Mouse (Mus musculus) embryonic stem cell, embryonic (primary cell): ENCODE results near the gene Crnn.

Source experiments
- CTCF ChIA-PET, 4 experiments: fragments of 300-600 bp in 2 of 4; fragments of 350-600 bp in 2 of 4; sonication (Branson Sonifier 250); formaldehyde crosslinking; loops; one replicate each; lab custom pipeline; 2022; ENCODE audit warnings: inconsistent platforms in 2 of 4; lab: Charles Lee
- POLR2A ChIA-PET, 4 experiments: fragments of 300-600 bp in 2 of 4; fragments of 350-600 bp in 2 of 4; sonication (Branson Sonifier 250); formaldehyde crosslinking; loops; one replicate each; lab custom pipeline; 2022; ENCODE audit warnings: antibody characterized with exemption in 4 of 4, inconsistent platforms in 1 of 4; lab: Charles Lee

Crnn gene

DNA sequence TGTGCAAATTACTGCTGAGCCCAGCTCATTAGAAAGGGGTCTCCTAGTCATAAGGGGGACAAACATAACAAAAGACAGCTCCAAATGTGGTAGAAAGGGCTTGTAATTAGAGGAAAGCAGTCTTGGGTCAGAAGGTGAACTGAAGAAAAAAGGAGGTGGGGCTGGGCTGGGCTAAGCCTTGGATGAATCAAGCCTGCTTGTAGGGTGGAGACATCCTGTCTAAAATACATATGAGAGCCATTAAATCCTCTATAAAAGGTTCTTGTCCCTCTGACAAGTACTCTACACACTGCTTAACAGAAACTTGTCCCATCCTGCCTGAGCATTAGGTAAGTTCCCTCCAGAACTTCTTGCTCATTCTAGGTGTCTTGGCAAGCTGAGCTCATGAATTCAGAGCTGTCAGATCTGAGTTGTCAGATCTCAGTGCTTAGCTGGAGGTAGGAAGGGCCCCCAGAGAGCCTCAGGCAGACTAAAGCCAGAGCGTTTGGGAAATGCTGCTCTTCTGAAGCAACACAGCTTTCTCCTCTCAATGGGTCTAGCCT, at the start of gene Crnn:
Gene Crnn (plus strand): TSS at position 278 of the 542 bp plus-strand sequence.
- CTCF ChIA-PET = interaction anchor here in 2 of 4 experiments (0.6 kb wide), 3 partner anchors 25 to 186 kb away, joined by 3 to 9 read pairs (median 3); no protein-coding TSS in a partner anchor
- POLR2A ChIA-PET = no interaction called here

DNA sequence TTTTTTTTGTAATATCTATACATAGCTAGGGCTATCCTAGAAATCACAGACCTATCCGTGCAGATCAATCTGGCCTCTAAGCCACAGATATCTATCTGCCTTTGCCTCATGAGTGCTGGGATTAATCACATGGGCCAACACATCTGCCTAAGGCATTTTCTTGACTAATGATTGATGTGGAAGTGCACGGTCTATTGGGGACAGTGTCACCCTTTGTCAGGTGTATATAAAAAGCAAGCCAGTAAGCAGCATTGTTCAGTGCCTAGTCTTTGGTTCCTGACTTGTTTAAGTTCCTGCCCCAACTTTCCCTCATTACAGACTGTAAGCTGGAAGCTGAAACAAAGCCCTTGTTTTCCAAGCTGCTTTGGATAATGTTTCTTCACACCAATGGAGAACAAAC, 48.1 kb upstream of the Crnn start:
- CTCF ChIA-PET = no interaction called here
- POLR2A ChIA-PET = no interaction called here

DNA sequence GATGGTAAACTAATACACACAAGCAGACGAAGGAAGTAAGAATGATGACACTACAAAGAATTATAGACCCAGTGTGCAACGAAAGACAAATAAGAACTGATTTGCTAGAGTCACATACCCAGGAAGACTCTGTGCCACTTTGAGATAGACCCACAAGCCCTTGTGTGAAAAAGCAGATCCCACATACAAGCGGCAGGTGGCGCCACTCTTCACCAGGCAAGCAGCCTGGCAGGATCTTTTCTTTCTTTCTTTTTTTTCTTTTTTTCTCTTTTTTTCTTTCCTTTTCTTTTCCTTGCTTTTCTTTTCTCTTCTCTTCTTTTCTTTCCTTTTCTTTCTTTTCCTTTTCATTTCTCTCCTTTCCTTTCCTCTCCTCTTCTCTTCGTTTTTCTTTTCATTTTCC, 32.9 kb upstream of the Crnn start:
- CTCF ChIA-PET = no interaction called here
- POLR2A ChIA-PET = no interaction called here

DNA sequence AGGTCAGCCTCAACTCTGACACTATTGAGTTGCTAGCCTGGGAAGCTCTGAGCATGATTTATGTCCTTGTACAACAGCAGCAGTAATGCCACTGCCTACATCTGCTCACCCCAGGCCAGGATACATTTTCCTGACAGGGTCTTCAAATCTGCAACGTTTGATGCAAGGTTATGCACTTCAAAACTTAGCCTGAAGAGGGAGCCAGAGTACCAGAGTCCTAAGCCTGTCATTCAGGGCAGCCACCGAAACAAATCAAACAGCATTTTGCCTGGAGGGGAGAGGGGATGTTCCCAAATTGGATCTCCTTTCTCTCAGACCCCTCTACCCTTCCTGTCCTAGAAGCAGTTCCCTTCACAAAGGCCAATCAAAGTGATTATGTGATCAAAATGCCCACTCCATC, 30.1 kb upstream of the Crnn start:
- CTCF ChIA-PET = interaction anchor here in 2 of 4 experiments (0.5 to 1.6 kb wide), 5 partner anchors 14 to 379 kb away, joined by 3 to 5 read pairs (median 3); no protein-coding TSS in a partner anchor
- POLR2A ChIA-PET = no interaction called here

DNA sequence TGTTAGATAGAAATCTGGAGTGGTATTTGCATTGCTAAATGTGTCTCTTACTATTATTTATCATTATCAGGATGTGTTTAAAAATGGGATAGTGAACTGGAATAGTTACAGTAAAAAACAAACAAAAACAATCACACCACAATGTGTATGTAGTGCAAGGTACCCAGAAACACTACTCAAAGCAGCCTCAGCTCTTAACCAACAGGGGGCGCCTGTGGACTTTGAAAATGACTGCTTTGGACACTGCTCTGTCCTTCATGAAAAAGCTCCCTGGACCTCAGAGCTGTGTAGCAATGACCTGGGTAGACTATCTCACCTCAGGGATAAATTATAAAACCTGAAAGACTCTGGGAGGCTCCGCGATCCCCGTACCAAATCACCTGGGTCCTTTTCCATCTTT, 25.5 kb upstream of the Crnn start:
- CTCF ChIA-PET = interaction anchor here (0.5 to 2.9 kb wide), 43 partner anchors 10 to 680 kb away, joined by 3 to 23 read pairs (median 4); no protein-coding TSS in a partner anchor
- POLR2A ChIA-PET = no interaction called here

DNA sequence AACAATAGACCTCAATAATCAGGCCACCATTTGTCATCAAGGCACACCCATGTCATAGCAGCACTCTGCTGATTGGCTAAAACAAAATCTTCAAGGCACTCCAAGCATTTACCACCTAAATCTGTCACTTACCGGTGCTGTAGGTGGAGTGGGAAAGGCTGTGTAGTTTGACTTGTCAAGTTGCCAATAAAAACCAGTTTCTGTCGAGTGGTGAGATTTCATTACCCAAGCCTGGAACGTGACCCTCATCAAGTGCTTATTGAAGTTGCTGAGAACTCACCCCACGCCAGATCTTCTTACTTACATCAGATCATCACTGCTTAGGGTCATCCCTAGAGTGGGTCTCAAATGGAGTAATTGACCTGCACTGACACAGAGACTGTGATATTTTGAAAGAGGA, 16.5 kb upstream of the Crnn start:
- POLR2A ChIA-PET = no interaction called here
- CTCF ChIA-PET = interaction anchor here in 1 of 4 experiments (1.4 kb wide), 1 partner anchor 8 kb away, joined by 3 read pairs; no protein-coding TSS in a partner anchor

DNA sequence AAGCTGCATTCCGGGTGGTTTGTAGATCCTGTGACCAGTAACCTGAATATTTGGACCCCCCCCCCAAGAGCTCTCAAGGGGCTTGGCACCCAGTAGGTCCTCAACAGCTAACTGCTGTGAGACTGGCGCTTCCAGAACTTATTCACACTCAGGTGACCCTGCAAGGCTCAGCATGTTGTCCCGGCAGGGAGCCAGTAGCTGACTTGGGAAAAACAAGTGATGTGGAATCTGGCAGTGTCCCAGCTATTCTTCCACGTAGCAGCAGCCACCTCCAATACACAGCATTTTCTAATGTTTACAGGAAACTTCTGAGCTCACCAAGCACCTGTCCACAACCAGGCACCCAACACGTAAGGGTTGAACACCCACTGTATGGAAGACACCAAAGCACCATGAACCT, 15.5 kb upstream of the Crnn start:
- ChIA-PET POLR2A (no interaction called here), CTCF (interaction anchor here in 3 of 4 experiments (0.6 to 1.8 kb wide), 9 partner anchors 9 to 1685 kb away, joined by 3 to 12 read pairs (median 4); no protein-coding TSS in a partner anchor)

DNA sequence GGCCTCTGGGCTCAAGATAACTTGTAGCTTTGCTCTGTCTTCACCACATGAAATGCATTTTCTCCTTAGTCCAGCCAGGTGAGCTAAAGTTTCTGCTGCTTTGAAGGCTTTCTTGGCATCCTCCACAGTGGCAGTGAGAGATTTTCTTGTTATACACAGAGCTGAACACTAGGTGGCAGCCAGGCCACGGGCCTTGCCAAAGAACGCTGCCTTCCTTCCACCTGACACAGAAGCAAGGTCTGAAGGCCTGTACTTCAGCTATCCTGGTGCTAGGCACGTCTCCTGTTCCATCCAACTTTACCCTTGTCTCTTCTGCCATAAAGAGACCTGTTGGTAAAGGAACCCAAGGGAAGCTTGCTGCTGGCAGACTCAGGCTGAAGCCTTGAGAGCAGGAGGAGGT, 14.1 kb upstream of the Crnn start:
- ChIA-PET POLR2A (no interaction called here), CTCF (interaction anchor here (0.5 to 2.3 kb wide), 24 partner anchors 9 to 380 kb away, joined by 3 to 19 read pairs (median 6); no protein-coding TSS in a partner anchor)

DNA sequence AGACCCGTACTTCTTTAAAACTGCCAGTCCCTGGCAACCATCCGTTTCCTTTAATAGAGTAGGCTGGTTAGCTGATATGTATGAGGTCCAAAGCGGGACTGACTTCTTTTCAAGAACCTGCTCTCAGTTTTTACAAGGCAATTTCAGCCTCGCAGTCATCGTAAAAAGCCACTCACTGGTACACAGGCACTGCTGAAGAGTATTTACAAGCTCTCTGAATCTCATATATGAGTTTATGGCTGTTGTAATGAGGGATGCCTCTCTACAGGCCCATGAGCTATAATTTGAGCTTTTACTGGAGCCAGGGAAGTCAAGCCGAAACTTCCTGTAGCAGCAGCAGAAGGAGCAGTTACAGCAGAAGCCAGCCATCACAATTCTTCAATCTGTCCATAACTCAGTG, 17.9 kb downstream of the Crnn start:
- POLR2A ChIA-PET = interaction anchor here in 1 of 4 experiments (1.6 kb wide), 1 partner anchor 12 kb away, joined by 5 read pairs; no protein-coding TSS in a partner anchor

DNA sequence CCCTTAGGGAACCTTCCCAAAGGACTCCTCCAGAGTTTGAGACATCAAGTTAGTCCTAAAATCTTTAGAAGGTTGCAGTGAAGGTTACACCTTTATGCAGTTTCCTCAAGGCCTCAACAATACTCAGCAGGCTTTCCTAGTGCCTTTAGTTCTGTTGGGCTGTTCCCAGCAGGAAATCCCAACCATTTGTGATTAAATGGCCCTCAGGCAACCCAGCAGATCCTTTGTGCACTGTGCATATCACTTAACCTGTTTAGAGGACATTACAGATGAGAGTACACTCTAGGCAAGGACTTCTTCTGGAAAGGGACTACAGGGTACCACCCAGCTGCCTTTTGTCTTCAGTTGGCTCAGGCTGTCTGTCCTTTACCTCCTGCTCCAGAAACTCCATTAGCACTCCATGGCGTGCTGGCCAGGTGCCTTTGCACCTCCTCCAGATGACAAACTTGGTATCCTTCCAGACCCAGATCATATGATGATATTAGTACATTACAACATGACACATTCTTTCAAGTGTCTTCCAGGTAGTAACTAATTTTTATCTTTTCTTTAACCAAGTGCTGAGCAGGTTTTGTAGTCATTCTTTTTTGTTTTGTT, 18.5 kb downstream of the Crnn start:
- ChIA-PET CTCF (interaction anchor here in 1 of 4 experiments (0.6 kb wide), 1 partner anchor 32 kb away, joined by 6 read pairs; no protein-coding TSS in a partner anchor), POLR2A (no interaction called here)

More for the DNA sequence above, 17.9 kb downstream of the Crnn start:
- CTCF ChIA-PET = no interaction called here

DNA sequence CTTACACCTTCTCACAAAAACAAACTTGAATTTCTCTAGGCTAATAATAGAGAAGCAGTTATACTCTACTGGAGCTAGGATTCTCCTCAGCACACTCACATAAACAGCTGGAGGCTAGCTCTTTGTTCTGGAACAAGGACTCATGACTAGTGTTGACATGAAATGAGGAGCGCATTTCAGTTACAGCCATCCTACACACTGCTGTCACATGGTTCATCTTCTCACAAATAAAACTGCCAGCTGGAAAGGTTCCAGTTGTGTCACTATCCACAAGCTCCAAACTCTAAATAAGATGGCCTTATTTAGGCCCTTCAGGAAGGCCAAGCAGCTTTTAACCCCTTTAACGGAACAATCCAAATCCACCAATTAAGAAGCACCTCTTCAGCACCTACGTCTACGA, 36.3 kb downstream of the Crnn start:
- ChIA-PET POLR2A (no interaction called here), CTCF (no interaction called here)

DNA sequence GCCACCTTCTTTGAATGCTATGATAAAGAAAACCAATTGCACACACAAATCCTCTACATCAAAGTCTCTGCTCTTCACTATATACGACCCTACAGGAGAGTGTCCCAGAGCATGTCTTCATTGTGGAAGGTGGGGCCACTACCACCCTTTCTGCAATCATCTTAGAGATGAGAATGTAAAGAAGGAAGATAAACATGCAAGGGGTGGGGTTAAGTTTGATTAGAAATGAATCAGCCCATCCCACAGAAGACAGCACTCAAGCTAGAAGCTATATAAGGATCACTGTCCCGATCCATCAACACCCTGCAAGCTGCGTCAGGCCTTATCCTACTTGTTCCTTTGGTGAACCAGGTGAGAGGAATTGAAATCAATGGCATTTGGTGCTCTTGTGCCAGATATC, 52.4 kb downstream of the Crnn start, which contains the start of gene Flg2:
Gene Flg2 (plus strand): TSS at position 301 of the 400 bp plus-strand sequence.
- ChIA-PET CTCF (no interaction called here), POLR2A (no interaction called here)
